Mouse (Mus musculus): Measurements from ENCODE around the gene Rprd1b. TPM values are rescaled to one million over a fixed set of nuclear protein-coding genes. Genes with fewer than 3 reads are reported as not detected.

The Rprd1b gene
- total RNA-seq, 2 experiments from 2014 or later, result 18.1 to 28.0 TPM

GRCm38 (mm10) chr2:158142981-158143380 is 114.7 kb downstream of the Rprd1b start:
- ATAC-seq (replicated peaks; ENCODE audit: poor library complexity, severe bottlenecking), result no peak

- ATAC-seq (replicated peaks; ENCODE audit: poor library complexity, severe bottlenecking), result no peak
These were observed 115.5 kb downstream of the Rprd1b start for GRCm38 (mm10) chr2:158143816-158144215.

GRCm38 (mm10) chr2:158144263-158144662 is 116.0 kb downstream of the Rprd1b start:
- no peak for ATAC-seq (replicated peaks; ENCODE audit: poor library complexity, severe bottlenecking)

- no peak for ATAC-seq (replicated peaks; ENCODE audit: poor library complexity, severe bottlenecking)
These were observed 116.6 kb downstream of the Rprd1b start for GRCm38 (mm10) chr2:158144750-158145527.

- no peak for ATAC-seq (replicated peaks; ENCODE audit: poor library complexity, severe bottlenecking)
These were observed 117.3 kb downstream of the Rprd1b start for GRCm38 (mm10) chr2:158145528-158146065.

GRCm38 (mm10) chr2:158146223-158146622 is 117.9 kb downstream of the Rprd1b start, which contains the start of gene Tgm2:
TSS of gene Tgm2 (minus strand) at chr2:158146436.
- peak; percentile 82 for ATAC-seq (replicated peaks; ENCODE audit: poor library complexity, severe bottlenecking)

GRCm38 (mm10) chr2:158146971-158147370 is 118.7 kb downstream of the Rprd1b start:
- no peak for ATAC-seq (replicated peaks; ENCODE audit: poor library complexity, severe bottlenecking)

- ATAC-seq (replicated peaks; ENCODE audit: poor library complexity, severe bottlenecking), result no peak
These were observed 122.8 kb downstream of the Rprd1b start for GRCm38 (mm10) chr2:158151077-158151476.

GRCm38 (mm10) chr2:158152685-158153309 is 124.5 kb downstream of the Rprd1b start:
- ATAC-seq (replicated peaks; ENCODE audit: poor library complexity, severe bottlenecking), result no peak

GRCm38 (mm10) chr2:158153728-158154343 is 125.5 kb downstream of the Rprd1b start:
- peak; percentile 71 for ATAC-seq (replicated peaks; ENCODE audit: poor library complexity, severe bottlenecking)

- no peak for ATAC-seq (replicated peaks; ENCODE audit: poor library complexity, severe bottlenecking)
These were observed 126.3 kb downstream of the Rprd1b start for GRCm38 (mm10) chr2:158154641-158155040.

- ATAC-seq (replicated peaks; ENCODE audit: poor library complexity, severe bottlenecking), result no peak
These were observed 126.8 kb downstream of the Rprd1b start for GRCm38 (mm10) chr2:158155101-158155500.

GRCm38 (mm10) chr2:158155615-158156014 is 127.3 kb downstream of the Rprd1b start:
- ATAC-seq (replicated peaks; ENCODE audit: poor library complexity, severe bottlenecking), result peak; percentile 29

GRCm38 (mm10) chr2:158156487-158156886 is 128.2 kb downstream of the Rprd1b start:
- ATAC-seq (replicated peaks; ENCODE audit: poor library complexity, severe bottlenecking), result peak; percentile 65

GRCm38 (mm10) chr2:158157654-158158053 is 129.4 kb downstream of the Rprd1b start:
- no peak for ATAC-seq (replicated peaks; ENCODE audit: poor library complexity, severe bottlenecking)

- ATAC-seq (replicated peaks; ENCODE audit: poor library complexity, severe bottlenecking), result peak; percentile 61
These were observed 131.3 kb downstream of the Rprd1b start for GRCm38 (mm10) chr2:158159376-158160235.

- ATAC-seq (replicated peaks; ENCODE audit: poor library complexity, severe bottlenecking), result peak; percentile 41
These were observed 133.5 kb downstream of the Rprd1b start for GRCm38 (mm10) chr2:158161761-158162160.

- ATAC-seq (replicated peaks; ENCODE audit: poor library complexity, severe bottlenecking), result peak; percentile 15
These were observed 134.7 kb downstream of the Rprd1b start for GRCm38 (mm10) chr2:158163034-158163433.

GRCm38 (mm10) chr2:158165776-158166175 is 137.5 kb downstream of the Rprd1b start:
- no peak for ATAC-seq (replicated peaks; ENCODE audit: poor library complexity, severe bottlenecking)

GRCm38 (mm10) chr2:158166628-158167027 is 138.3 kb downstream of the Rprd1b start:
- peak; percentile 90 for ATAC-seq (replicated peaks; ENCODE audit: poor library complexity, severe bottlenecking)
